Mouse (Mus musculus) heart, embryonic 14.5 days (tissue): ENCODE data around the gene Rbm26. TPM values are rescaled to one million over a fixed set of nuclear protein-coding genes. Genes with fewer than 3 reads are reported as not detected.

Experiments
- ATAC-seq: fragments of 200-750 bp; cut with Nextera tagmentation; 2 replicates; pipeline ENCODE4 v1.8.0; 2017; ENCODE audit warnings: low read depth, moderate TSS enrichment; ENCODE audit not compliant: insufficient number of reproducible peaks, insufficient read depth, low FRiP score
- H3K27ac ChIP-seq, 2 experiments: fragments of 200-500 bp in 1 of 2; fragments of 300-500 bp in 1 of 2; sonication (generic) in 1 of 2; replicated peaks in 1 of 2; 2 replicates each; pipeline ENCODE4 v1.5.1; 2012 to 2014; ENCODE audit warnings: low read depth in 2 of 2, low read length in 2 of 2, control low read depth in 1 of 2, mild to moderate bottlenecking in 1 of 2, mixed read lengths in 1 of 2; ENCODE audit not compliant: control insufficient read depth in 1 of 2, insufficient read depth in 1 of 2
- H3K27me3 ChIP-seq: fragments of 300-500 bp; sonication (generic); 2 replicates; pipeline ENCODE4 v1.6.1; 2014; ENCODE audit warnings: mild to moderate bottlenecking, low read length, control low read depth; ENCODE audit not compliant: control insufficient read depth, insufficient read depth
- H3K36me3 ChIP-seq: fragments of 300-500 bp; sonication (generic); 2 replicates; pipeline ENCODE4 v1.6.1; 2014; ENCODE audit warnings: mild to moderate bottlenecking, control low read depth, low read length, mixed read lengths; ENCODE audit not compliant: control insufficient read depth, insufficient read depth
- H3K4me1 ChIP-seq, 2 experiments: fragments of 200-500 bp in 1 of 2; fragments of 300-500 bp in 1 of 2; sonication (generic) in 1 of 2; 2 replicates each; pipeline ENCODE4 v1.6.1; 2012 to 2014; ENCODE audit warnings: low read length in 2 of 2, control low read depth in 1 of 2, mixed read lengths in 1 of 2; ENCODE audit not compliant: control insufficient read depth in 2 of 2, insufficient read depth in 2 of 2
- H3K4me2 ChIP-seq: fragments of 300-500 bp; sonication (generic); 2 replicates; pipeline ENCODE4 v1.6.1; 2014; ENCODE audit warnings: mild to moderate bottlenecking, low read length
- H3K4me3 ChIP-seq, 2 experiments: fragments of 200-500 bp in 1 of 2; fragments of 300-500 bp in 1 of 2; sonication (generic) in 1 of 2; 2 replicates each; pipeline ENCODE4 v1.5.1; 2012 to 2014; ENCODE audit warnings: low read length in 2 of 2, mild to moderate bottlenecking in 2 of 2, control low read depth in 1 of 2, low read depth in 1 of 2, moderate library complexity in 1 of 2; ENCODE audit not compliant: control insufficient read depth in 1 of 2, insufficient read depth in 1 of 2
- H3K9ac ChIP-seq: fragments of 300-500 bp; sonication (generic); 2 replicates; pipeline ENCODE4 v1.6.1; 2014; ENCODE audit warnings: mild to moderate bottlenecking, low read length
- H3K9me3 ChIP-seq: fragments of 300-500 bp; sonication (generic); 2 replicates; pipeline ENCODE4 v1.6.1; 2016; ENCODE audit warnings: low read length, control low read depth; ENCODE audit not compliant: control insufficient read depth
- WGBS: fragments of 180-500 bp; shearing (Covaris S2); extraction: QIAGEN DNeasy Blood & Tissue Kit; methylation state at CpG from one replicate; pipeline ENCODE4 v1.1.7; 2014; 5-methylcytosine and 5-hydroxymethylcytosine counted together
- polyA plus RNA-seq: library from polyadenylated mRNA; unstranded; fragments of >200 nt; fragmentation: Nextera tagmentation; extraction: Ambion mirVana; gene quantifications from 2 replicates; pipeline ENCODE4 v1.2.1, GENCODE M21; 2014

The Rbm26 gene
- polyA plus RNA-seq, 1 experiment from 2014 or later: 25.9 TPM

DNA sequence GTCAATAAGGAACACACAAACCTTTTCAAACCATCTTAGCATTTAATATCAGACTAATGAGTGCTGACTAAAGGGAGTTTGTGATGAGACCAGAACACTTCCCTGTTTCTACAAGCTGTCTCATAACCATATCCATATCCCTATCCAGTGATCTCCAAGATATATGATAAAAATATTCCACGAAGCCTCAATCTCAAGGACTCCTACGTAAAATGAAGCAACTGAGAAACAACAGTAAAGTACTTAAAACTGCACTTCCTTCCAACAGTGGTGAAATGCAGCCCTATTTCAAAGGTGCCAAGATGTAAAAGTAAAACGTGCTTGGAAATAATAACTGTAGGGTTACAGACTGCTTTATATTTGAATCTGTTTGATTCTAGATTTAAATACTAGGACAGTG, 43.1 kb downstream of the Rbm26 start:
- no peak overlapping the region for H3K9ac ChIP-seq
- no peak for ATAC-seq
- H3K36me3 ChIP-seq: peaks cover 61% of the 10 kb centered on the region
- H3K4me2 ChIP-seq: no peak overlapping the region
- H3K4me3 ChIP-seq: no peak overlapping the region
- 91% methylated on average over 3 of the region's 3 CpGs for WGBS
- no peaks in the 10 kb centered on the region for H3K27me3 ChIP-seq
- no peaks in the 10 kb centered on the region for H3K4me1 ChIP-seq
- H3K9me3 ChIP-seq: no peaks in the 10 kb centered on the region
- no peak overlapping the region for H3K27ac ChIP-seq

DNA sequence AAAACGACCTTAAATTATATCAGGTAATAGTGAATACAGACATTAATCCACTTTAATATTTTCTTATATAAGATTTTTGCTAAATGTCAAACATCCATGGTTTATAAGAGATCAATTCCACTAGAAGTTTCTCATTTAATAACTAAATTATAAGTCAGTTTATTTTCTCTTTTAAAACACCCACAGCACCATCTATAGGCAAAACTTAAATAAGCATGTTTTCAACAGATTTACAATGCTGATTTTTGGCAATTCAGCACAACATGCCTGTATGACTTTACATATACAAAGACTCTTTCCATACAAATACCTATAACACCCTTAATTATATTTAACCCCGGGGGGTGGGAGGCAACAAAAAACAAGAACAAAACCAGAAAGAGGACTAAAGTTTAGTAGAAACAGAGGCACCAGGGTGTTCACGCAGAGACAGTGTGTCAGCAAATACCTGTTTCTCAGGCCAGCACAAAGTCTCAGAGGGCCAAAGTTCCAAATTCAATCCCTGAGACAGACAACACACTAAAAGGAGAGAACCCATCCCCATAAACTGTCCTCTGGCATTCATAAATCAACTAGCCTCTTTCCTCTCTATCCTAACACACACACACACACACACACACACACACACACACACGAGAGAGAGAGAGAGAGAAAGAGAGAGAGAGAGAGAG, 49.3 kb downstream of the Rbm26 start:
- WGBS: 89% methylated on average over 3 of the region's 4 CpGs
- Histone ChIP-seq H3K4me2 (no peak overlapping the region), H3K36me3 (peaks cover 75% of the 10 kb centered on the region), H3K27ac (no peak overlapping the region), H3K9ac (no peak overlapping the region), H3K9me3 (no peaks in the 10 kb centered on the region), H3K4me1 (no peaks in the 10 kb centered on the region), H3K4me3 (no peak overlapping the region), H3K27me3 (no peaks in the 10 kb centered on the region)
- no peak for ATAC-seq

DNA sequence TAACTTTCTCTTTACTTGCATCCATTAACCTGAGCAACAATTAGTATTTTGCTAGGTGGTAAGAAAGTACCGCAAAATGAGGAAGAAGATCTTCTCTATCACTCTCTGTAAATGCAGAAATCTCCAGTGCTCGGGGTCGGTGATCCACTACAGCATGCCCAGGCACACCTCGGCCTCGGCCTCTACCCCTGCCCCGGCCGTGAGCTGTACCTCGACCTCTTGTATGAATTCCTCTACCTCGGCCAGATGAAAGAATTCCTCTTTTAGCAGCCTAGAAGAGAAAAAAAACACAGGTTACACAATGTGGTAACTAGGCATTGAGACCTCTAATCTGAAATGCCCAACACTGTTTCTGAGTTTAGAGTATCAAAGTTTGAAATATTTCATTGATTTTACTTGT, 52.6 kb downstream of the Rbm26 start:
- H3K27me3 ChIP-seq: no peaks in the 10 kb centered on the region
- H3K9me3 ChIP-seq: no peaks in the 10 kb centered on the region
- no peak for ATAC-seq
- H3K36me3 ChIP-seq: peaks cover 75% of the 10 kb centered on the region
- H3K27ac ChIP-seq: no peak overlapping the region
- 90% methylated on average over 9 of the region's 9 CpGs for whole genome bisulfite sequencing
- H3K4me2 ChIP-seq: no peak overlapping the region
- no peaks in the 10 kb centered on the region for H3K4me1 ChIP-seq
- no peak overlapping the region for H3K9ac ChIP-seq
- no peak overlapping the region for H3K4me3 ChIP-seq

GRCm38 (mm10) chr14:105115402-105115801, 61.7 kb downstream of the Rbm26 start:
- no peaks in the 10 kb centered on the region for H3K27me3 ChIP-seq
- H3K4me2 ChIP-seq: no peak overlapping the region
- peaks cover 39% of the 10 kb centered on the region for H3K36me3 ChIP-seq
- H3K4me3 ChIP-seq: no peak overlapping the region
- no peak overlapping the region for H3K9ac ChIP-seq
- WGBS: 86% methylated on average over 2 of the region's 2 CpGs
- H3K4me1 ChIP-seq: no peaks in the 10 kb centered on the region
- no peaks in the 10 kb centered on the region for H3K9me3 ChIP-seq
- no peak overlapping the region for H3K27ac ChIP-seq
- ATAC-seq: no peak

GRCm38 (mm10) chr14:105106252-105106651, 70.9 kb downstream of the Rbm26 start:
- H3K9me3 ChIP-seq: no peaks in the 10 kb centered on the region
- H3K36me3 ChIP-seq: peaks cover 26% of the 10 kb centered on the region
- no peak for ATAC-seq
- H3K27ac ChIP-seq: no peak overlapping the region
- no peak overlapping the region for H3K4me3 ChIP-seq
- no peak overlapping the region for H3K9ac ChIP-seq
- 88% methylated on average over 2 of the region's 2 CpGs for WGBS
- no peaks in the 10 kb centered on the region for H3K27me3 ChIP-seq
- H3K4me1 ChIP-seq: no peaks in the 10 kb centered on the region
- no peak overlapping the region for H3K4me2 ChIP-seq

- Histone ChIP-seq H3K36me3 (peaks cover 3% of the 10 kb centered on the region), H3K27ac (no peak overlapping the region), H3K4me2 (no peak overlapping the region), H3K9ac (no peak overlapping the region), H3K4me3 (no peak overlapping the region), H3K27me3 (no peaks in the 10 kb centered on the region), H3K9me3 (no peaks in the 10 kb centered on the region), H3K4me1 (no peaks in the 10 kb centered on the region)
- no peak for ATAC-seq
- WGBS: 74% methylated on average over 7 of the region's 7 CpGs
These were observed 78.3 kb downstream of the Rbm26 start for GRCm38 (mm10) chr14:105098861-105099260.

GRCm38 (mm10) chr14:105096221-105096620, 80.9 kb downstream of the Rbm26 start:
- Histone ChIP-seq H3K4me1 (no peaks in the 10 kb centered on the region), H3K27me3 (no peaks in the 10 kb centered on the region), H3K4me2 (no peak overlapping the region), H3K4me3 (no peak overlapping the region), H3K36me3 (no peaks in the 10 kb centered on the region), H3K9ac (no peak overlapping the region), H3K9me3 (no peaks in the 10 kb centered on the region), H3K27ac (no peak overlapping the region)
- 44% methylated on average over 3 of the region's 3 CpGs for WGBS
- no peak for ATAC-seq

DNA sequence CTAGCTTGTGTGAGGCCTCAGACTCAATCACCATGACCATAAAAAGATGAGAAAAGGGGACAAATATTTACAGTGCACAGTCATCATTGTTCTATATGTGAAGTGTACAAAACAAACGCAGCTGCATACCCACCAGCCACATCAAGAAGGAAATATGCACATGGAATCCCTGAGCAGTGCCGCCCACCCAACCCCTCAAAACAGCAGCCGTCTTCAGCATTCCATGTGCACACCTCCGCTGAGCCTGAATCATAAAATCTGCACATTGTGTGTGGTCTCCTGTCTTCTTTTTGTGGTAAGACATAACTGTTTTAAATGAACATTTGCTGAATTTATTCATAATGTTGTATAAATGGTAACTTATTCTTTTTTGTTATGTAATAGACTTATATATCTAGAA, 90.1 kb downstream of the Rbm26 start:
- H3K4me3 ChIP-seq: no peak overlapping the region
- no peak overlapping the region for H3K9ac ChIP-seq
- no peaks in the 10 kb centered on the region for H3K27me3 ChIP-seq
- ATAC-seq: no peak
- H3K4me2 ChIP-seq: no peak overlapping the region
- H3K9me3 ChIP-seq: no peaks in the 10 kb centered on the region
- H3K4me1 ChIP-seq: peaks cover 2 to 13% of the 10 kb centered on the region in 2 experiments
- WGBS: 81% methylated on average over 4 of the region's 4 CpGs
- H3K36me3 ChIP-seq: no peaks in the 10 kb centered on the region
- no peak overlapping the region for H3K27ac ChIP-seq
